Comparison of ENCODE assay signal across 9 mouse cellular contexts in the genomic region with DNA sequence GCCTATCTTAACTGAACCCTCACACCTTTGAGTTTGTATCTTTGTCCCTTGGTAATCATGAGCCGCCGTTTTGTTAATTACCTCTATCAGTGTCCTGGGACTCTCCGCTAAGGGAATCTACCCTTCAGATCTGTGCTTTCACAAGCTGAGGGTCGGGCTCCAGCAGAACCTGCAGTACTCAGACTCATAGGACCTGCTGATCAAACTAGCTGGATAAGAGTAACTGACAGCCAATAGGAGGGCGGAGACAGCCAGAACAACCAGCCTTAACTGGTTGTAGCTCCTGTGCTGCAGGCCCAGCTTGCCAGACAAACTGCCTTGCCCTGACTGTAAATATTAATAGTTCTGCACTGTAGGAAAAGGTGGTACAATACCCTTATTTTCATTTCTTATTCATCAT.
DNase-seq lines count a peak whose midpoint lies in the region; ATAC-seq and TF ChIP-seq lines count a peak whose summit lies in the region.
"Had no signal": no experiment of that assay in that cellular context is flagged by ENCODE, and none has a peak within 500 bp of the region (broad histone marks: within the 10 kb centered on the region; RNA-seq: fewer than 3 reads in every experiment).

No protein-coding gene starts in this region.

- peak overlapping the region; percentile 30; the same call in 1 of the 2 replicates for H3K4me2 ChIP-seq in lung, embryonic 14.5 days
- H3K4me2 ChIP-seq in kidney, embryonic 16.5 days (replicated peaks; ENCODE audit: low read depth, low read length): 0 out of 2 replicates have a peak overlapping the region, but pooled peaks have one; percentile 18
- H3K4me2 ChIP-seq: neural tube, embryonic 12.5 days had no signal

- ATAC-seq in lung, embryonic 14.5 days (ENCODE audit: insufficient read depth): peak; percentile 59
- peak; percentile 75; the same call in 1 of the 2 replicates for ATAC-seq in kidney, embryonic 16.5 days (ENCODE audit: low FRiP score, low TSS enrichment)

- no peaks in the 10 kb centered on the region for H3K9me3 ChIP-seq in lung, embryonic 14.5 days (ENCODE audit: low read depth, low read length)
- no peaks in the 10 kb centered on the region for H3K9me3 ChIP-seq in kidney, embryonic 16.5 days (ENCODE audit: low read length)
- H3K9me3 ChIP-seq: neural tube, embryonic 12.5 days had no signal

- no peak overlapping the region for H3K9ac ChIP-seq in lung, embryonic 14.5 days
- no peak overlapping the region for H3K9ac ChIP-seq in kidney, embryonic 16.5 days (replicated peaks; ENCODE audit: low read length)
- H3K9ac ChIP-seq: neural tube, embryonic 12.5 days had no signal

- 0 out of 2 replicates have a peak, but pooled peaks cover 14% of the 10 kb centered on the region for H3K4me1 ChIP-seq in lung, embryonic 14.5 days (ENCODE audit: insufficient read depth)
- 0 out of 2 replicates have a peak, but pooled peaks cover 8% of the 10 kb centered on the region for H3K4me1 ChIP-seq in kidney, embryonic 16.5 days (ENCODE audit: insufficient read depth, low read length)

- no peaks in the 10 kb centered on the region for H3K27me3 ChIP-seq in lung, embryonic 14.5 days (ENCODE audit: insufficient read depth, low read length)
- 0 out of 2 replicates have a peak, but pooled peaks cover 6% of the 10 kb centered on the region for H3K27me3 ChIP-seq in kidney, embryonic 16.5 days (ENCODE audit: insufficient read depth, low read length)
- H3K27me3 ChIP-seq: neural tube, embryonic 12.5 days had no signal

- H3K36me3 ChIP-seq in lung, embryonic 14.5 days (ENCODE audit: insufficient read depth): no peaks in the 10 kb centered on the region
- H3K36me3 ChIP-seq in kidney, embryonic 16.5 days (ENCODE audit: insufficient read depth, low read length): no peaks in the 10 kb centered on the region
- H3K36me3 ChIP-seq: neural tube, embryonic 12.5 days had no signal

- WGBS in lung, embryonic 14.5 days: 30% methylated on average over 5 of the region's 5 CpGs
- 37% methylated on average over 5 of the region's 5 CpGs for WGBS in kidney, embryonic 16.5 days

- H3K4me3 ChIP-seq in lung, embryonic 14.5 days (ENCODE audit: low read depth, low read length): no peak overlapping the region
- no peak overlapping the region for H3K4me3 ChIP-seq in kidney, embryonic 16.5 days (ENCODE audit: low read length)
- H3K4me3 ChIP-seq: neural tube, embryonic 12.5 days had no signal

- H3K27ac ChIP-seq in lung, embryonic 14.5 days (ENCODE audit: low read depth): no peak overlapping the region; the same call in 1 of the 2 replicates
- H3K27ac ChIP-seq in kidney, embryonic 16.5 days (ENCODE audit: low read length): no peak overlapping the region
- H3K27ac ChIP-seq: neural tube, embryonic 12.5 days had no signal

- peak; percentile 36 for DNase-seq in adrenal gland, adult 2 months
- no peak for DNase-seq in adrenal gland, adult 8-10 months
- no peak for DNase-seq in lung, embryonic 14.5 days
- DNase-seq in lung, postnatal 14 days: no peak
- DNase-seq in retina, postnatal 1 day: peak; percentile 41
- no peak for DNase-seq in ovary, adult 18-20 months (ENCODE audit: low spot score)
- DNase-seq in right cerebral cortex, postnatal 14 days: no peak

- no peak for TF ChIP-seq CTCF in lung, embryonic 14.5 days (IDR thresholded peaks at IDR 0.05; ENCODE audit: low read depth)

Comparison
In these comparisons a context has a peak if more than half of its experiments do, and no peak if none do; other contexts are left out.
1. DNase-seq: peak in adrenal gland, adult 2 months (single experiment) and retina, postnatal 1 day (single experiment); none in adrenal gland, adult 8-10 months (single experiment), lung, embryonic 14.5 days (single experiment), lung, postnatal 14 days (single experiment), ovary, adult 18-20 months (single experiment) and right cerebral cortex, postnatal 14 days (single experiment).